Mouse (Mus musculus) liver, adult 2 months (tissue): ENCODE results near the gene Elf2.

Experiments used
- CTCF ChIP-seq: fragments of 200-500 bp; IDR thresholded peaks from 2 replicates; pipeline ENCODE4 v1.5.1; 2011; ENCODE audit warnings: low read depth, low read length, control low read depth
- POLR2A ChIP-seq: fragments of 200-500 bp; IDR thresholded peaks from 2 replicates; pipeline ENCODE4 v1.6.1; 2011; ENCODE audit warnings: low read length, control low read depth; ENCODE audit not compliant: insufficient read depth; ENCODE audit errors: extremely low read depth

DNA sequence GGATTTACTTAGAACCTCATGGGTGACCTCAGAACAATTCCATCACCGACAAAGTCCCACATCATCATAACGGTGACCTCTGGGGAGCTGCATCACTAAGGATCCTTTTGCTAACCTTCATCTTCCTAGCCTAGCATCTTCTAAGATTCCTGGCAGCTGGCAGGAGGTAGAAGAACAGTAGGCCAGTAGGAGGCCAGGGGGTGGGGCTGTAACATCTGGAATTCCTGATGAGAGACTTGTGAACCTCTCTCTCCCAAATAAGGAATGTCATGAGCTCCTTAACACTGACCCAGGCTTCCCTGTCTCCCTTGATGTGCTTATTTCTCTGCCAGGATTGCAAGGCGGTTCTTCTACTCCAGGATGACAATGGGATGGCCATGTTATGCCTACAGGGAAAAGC, 10.3 kb upstream of the Elf2 start:
- TF ChIP-seq POLR2A: no peak
- TF ChIP-seq CTCF: no peak
